Mouse (Mus musculus) liver, embryonic 16.5 days (tissue): ENCODE measurements around the gene Hexdc. TPM values are rescaled to one million over a fixed set of nuclear protein-coding genes. Genes with fewer than 3 reads are reported as not detected.

ENCODE experiments used
- ATAC-seq: fragments of 200-750 bp; cut with Nextera tagmentation; 2 replicates; pipeline ENCODE4 v1.8.0; 2017; ENCODE audit warnings: low read depth, mild to moderate bottlenecking, moderate number of reproducible peaks, moderate library complexity
- H3K27ac ChIP-seq: fragments of 300-500 bp; sonication (generic); 2 replicates; pipeline ENCODE4 v1.5.1; 2014; ENCODE audit warnings: mild to moderate bottlenecking, low read length
- H3K27me3 ChIP-seq: fragments of 300-500 bp; sonication (generic); 2 replicates; pipeline ENCODE4 v1.6.1; 2014; ENCODE audit warnings: low read depth, low read length, mixed read lengths; ENCODE audit not compliant: control insufficient read depth, insufficient read depth
- H3K36me3 ChIP-seq: fragments of 300-500 bp; sonication (generic); 2 replicates; pipeline ENCODE4 v1.6.1; 2014; ENCODE audit warnings: mild to moderate bottlenecking; ENCODE audit not compliant: control insufficient read depth, insufficient read depth
- H3K4me1 ChIP-seq: fragments of 300-500 bp; sonication (generic); 2 replicates; pipeline ENCODE4 v1.6.1; 2014; ENCODE audit warnings: low read depth, low read length, mixed read lengths; ENCODE audit not compliant: control insufficient read depth
- H3K4me2 ChIP-seq: fragments of 300-500 bp; sonication (generic); 2 replicates; pipeline ENCODE4 v1.6.1; 2014; ENCODE audit warnings: low read depth, low read length, mixed read lengths
- H3K4me3 ChIP-seq: fragments of 300-500 bp; sonication (generic); 2 replicates; pipeline ENCODE4 v1.5.1; 2014; ENCODE audit warnings: low read depth, mild to moderate bottlenecking, low read length
- H3K9ac ChIP-seq: fragments of 300-500 bp; sonication (generic); 2 replicates; pipeline ENCODE4 v1.6.1; 2014; ENCODE audit warnings: low read depth, low read length
- H3K9me3 ChIP-seq: fragments of 300-500 bp; sonication (generic); replicated peaks from 2 replicates; pipeline ENCODE4 v1.6.1; 2016; ENCODE audit warnings: low read length; ENCODE audit not compliant: control insufficient read depth
- WGBS: fragments of 180-500 bp; shearing (Covaris S2); extraction: QIAGEN DNeasy Blood & Tissue Kit; methylation state at CpG from one replicate; pipeline ENCODE4 v1.1.7; 2014; ENCODE audit not compliant: insufficient replicate concordance; 5-methylcytosine and 5-hydroxymethylcytosine counted together
- polyA plus RNA-seq: library from polyadenylated mRNA; unstranded; fragments of >200 nt; fragmentation: Nextera tagmentation; extraction: Ambion mirVana; gene quantifications from 2 replicates; pipeline ENCODE4 v1.2.1, GENCODE M21; 2015

Gene Hexdc
- polyA plus RNA-seq, 1 experiment from 2014 or later, result 2.9 TPM

GRCm38 (mm10) chr11:121219776-121220175 is 15.5 kb downstream of the Hexdc start:
- WGBS, result 84% methylated on average over 11 of the region's 11 CpGs
- Histone ChIP-seq H3K9ac (no peak overlapping the region), H3K27ac (no peak overlapping the region), H3K4me3 (no peak overlapping the region), H3K4me1 (no peaks in the 10 kb centered on the region), H3K9me3 (no peaks in the 10 kb centered on the region), H3K36me3 (peaks cover 35% of the 10 kb centered on the region), H3K4me2 (no peak overlapping the region), H3K27me3 (no peaks in the 10 kb centered on the region)
- ATAC-seq, result no peak

GRCm38 (mm10) chr11:121220771-121221170 is 16.5 kb downstream of the Hexdc start:
- H3K27me3 ChIP-seq, result no peaks in the 10 kb centered on the region
- no peak overlapping the region for H3K9ac ChIP-seq
- no peak for ATAC-seq
- H3K9me3 ChIP-seq, result no peaks in the 10 kb centered on the region
- no peaks in the 10 kb centered on the region for H3K4me1 ChIP-seq
- H3K4me3 ChIP-seq, result no peak overlapping the region
- H3K36me3 ChIP-seq, result peaks cover 42% of the 10 kb centered on the region
- WGBS, result 90% methylated on average over 5 of the region's 5 CpGs
- H3K4me2 ChIP-seq, result no peak overlapping the region
- H3K27ac ChIP-seq, result no peak overlapping the region

- Histone ChIP-seq H3K36me3 (peaks cover 43% of the 10 kb centered on the region), H3K9me3 (no peaks in the 10 kb centered on the region), H3K27me3 (no peaks in the 10 kb centered on the region), H3K27ac (no peak overlapping the region), H3K4me3 (no peak overlapping the region), H3K4me2 (no peak overlapping the region), H3K9ac (no peak overlapping the region), H3K4me1 (no peaks in the 10 kb centered on the region)
- no peak for ATAC-seq
- 57% methylated on average over 6 of the region's 6 CpGs for WGBS
Measured at GRCm38 (mm10) chr11:121221321-121222010, 17.2 kb downstream of the Hexdc start.

GRCm38 (mm10) chr11:121228129-121229017 is 24.1 kb downstream of the Hexdc start:
- peak overlapping the region; percentile 77 for H3K9ac ChIP-seq
- 12% methylated on average over 21 of the region's 21 CpGs for WGBS
- peak overlapping the region; percentile 73 for H3K4me3 ChIP-seq
- H3K9me3 ChIP-seq, result no peaks in the 10 kb centered on the region
- peak; percentile 17 for ATAC-seq
- H3K36me3 ChIP-seq, result peaks cover 23% of the 10 kb centered on the region
- H3K27ac ChIP-seq, result peak overlapping the region; percentile 83
- H3K4me1 ChIP-seq, result peaks cover 35% of the 10 kb centered on the region
- no peaks in the 10 kb centered on the region for H3K27me3 ChIP-seq
- H3K4me2 ChIP-seq, result peak overlapping the region; percentile 74

GRCm38 (mm10) chr11:121229018-121229439 is 24.8 kb downstream of the Hexdc start, which contains the start of gene Cybc1:
Gene Cybc1, minus strand, starts transcription at chr11:121229322.
- peak within 1 kb of the TSS; percentile 73 for H3K4me3 ChIP-seq
- under 1% methylated on average over 23 of the region's 23 CpGs for WGBS
- H3K27me3 ChIP-seq, result no peaks in the 10 kb centered on the region
- peak; percentile 90 for ATAC-seq
- H3K36me3 ChIP-seq, result peaks cover 17% of the 10 kb centered on the region
- H3K4me1 ChIP-seq, result peaks cover 38% of the 10 kb centered on the region
- H3K9ac ChIP-seq, result peak within 1 kb of the TSS; percentile 77
- no peaks in the 10 kb centered on the region for H3K9me3 ChIP-seq
- H3K27ac ChIP-seq, result peak within 1 kb of the TSS; percentile 83
- H3K4me2 ChIP-seq, result peak within 1 kb of the TSS; percentile 74

GRCm38 (mm10) chr11:121231191-121231590 is 27.0 kb downstream of the Hexdc start:
- peaks cover 2% of the 10 kb centered on the region; the same call in 1 of the 2 replicates for H3K36me3 ChIP-seq
- ATAC-seq, result no peak
- H3K27me3 ChIP-seq, result no peaks in the 10 kb centered on the region
- peaks cover 47% of the 10 kb centered on the region for H3K4me1 ChIP-seq
- H3K27ac ChIP-seq, result peak overlapping the region; percentile 71; the same call in 1 of the 2 replicates
- H3K9me3 ChIP-seq, result no peaks in the 10 kb centered on the region
- H3K4me3 ChIP-seq, result no peak overlapping the region
- WGBS, result 63% methylated on average over 4 of the region's 4 CpGs
- H3K4me2 ChIP-seq, result no peak overlapping the region
- H3K9ac ChIP-seq, result no peak overlapping the region

GRCm38 (mm10) chr11:121231628-121232291 is 27.5 kb downstream of the Hexdc start:
- no peak for ATAC-seq
- Histone ChIP-seq H3K27me3 (no peaks in the 10 kb centered on the region), H3K36me3 (no peaks in the 10 kb centered on the region; the same call in 1 of the 2 replicates), H3K4me3 (no peak overlapping the region), H3K4me2 (no peak overlapping the region), H3K9ac (0 out of 2 replicates have a peak overlapping the region, but pooled peaks have one; percentile 13), H3K4me1 (peaks cover 50% of the 10 kb centered on the region), H3K9me3 (no peaks in the 10 kb centered on the region), H3K27ac (peak overlapping the region; percentile 71)
- 27% methylated on average over 4 of the region's 4 CpGs for WGBS

GRCm38 (mm10) chr11:121232706-121233105 is 28.5 kb downstream of the Hexdc start:
- Histone ChIP-seq H3K9me3 (no peaks in the 10 kb centered on the region), H3K4me2 (no peak overlapping the region), H3K9ac (no peak overlapping the region), H3K36me3 (no peaks in the 10 kb centered on the region), H3K4me3 (no peak overlapping the region), H3K27ac (peak overlapping the region; percentile 10), H3K27me3 (no peaks in the 10 kb centered on the region), H3K4me1 (peaks cover 48% of the 10 kb centered on the region)
- ATAC-seq, result no peak
- 28% methylated on average over 4 of the region's 4 CpGs for WGBS
